Mouse (Mus musculus) bone marrow macrophage, adult 2 months (primary cell): ENCODE measurements around the gene Ecm2.

Experiments used
- CTCF ChIP-seq: IDR thresholded peaks from 2 replicates; pipeline ENCODE4 v1.5.1; 2012; ENCODE audit warnings: low read depth, mild to moderate bottlenecking, low read length, moderate library complexity
- POLR2A ChIP-seq: IDR thresholded peaks from 2 replicates; pipeline ENCODE4 v1.6.1; 2012; ENCODE audit warnings: mild to moderate bottlenecking, low read depth, low read length, borderline replicate concordance

- no peak for TF ChIP-seq CTCF
- TF ChIP-seq POLR2A, result no peak
Measured at GRCm38 (mm10) chr13:49554519-49554918, 49.9 kb downstream of the Ecm2 start.
